Mouse (Mus musculus) neural tube, embryonic 10.5 days (tissue): ENCODE measurements around the gene Irgq.

Experiments
- DNase-seq: peaks from one replicate; pipeline ENCODE4 v3.0.0-alpha.2; 2017; ENCODE audit warnings: low spot score; ENCODE audit errors: extremely low spot score

Irgq gene

DNA sequence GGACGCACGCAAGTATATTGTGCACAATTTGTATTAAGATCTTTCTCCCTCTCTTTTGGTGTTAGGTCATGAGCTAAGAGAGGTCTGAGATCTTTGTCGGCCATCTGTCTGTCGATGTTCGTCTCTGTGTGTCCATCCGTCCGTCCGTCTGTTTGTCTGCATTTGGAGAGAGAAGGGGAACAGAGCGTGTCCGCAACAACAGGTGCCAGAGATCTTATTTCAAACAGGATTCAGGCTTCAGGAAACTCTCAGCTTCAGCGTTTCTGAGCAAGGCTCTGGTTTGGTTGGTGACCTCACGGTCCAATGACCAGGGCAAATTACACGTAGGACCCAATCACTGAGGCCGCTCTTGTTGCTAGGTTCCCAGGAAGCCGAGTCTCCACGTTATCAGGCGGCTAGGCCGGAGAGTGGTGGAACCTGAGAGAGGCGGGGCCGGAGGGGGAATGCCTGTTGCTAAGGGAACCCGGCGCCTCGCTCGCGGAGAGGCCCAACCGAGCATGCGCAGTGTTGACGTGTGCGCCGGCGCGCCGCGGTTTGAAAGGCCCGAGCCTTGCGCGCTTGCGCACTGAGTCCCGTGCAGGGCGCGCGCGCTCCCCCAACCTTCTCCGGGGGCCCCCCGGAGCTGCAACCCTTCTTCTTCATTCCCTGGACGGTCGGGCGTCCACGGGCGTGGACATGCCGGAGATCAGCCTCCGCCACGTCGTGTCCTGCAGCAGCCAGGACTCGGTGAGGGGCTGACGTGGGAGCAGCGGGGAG is 16.3 kb downstream of the Irgq start:
- DNase-seq, result peak; percentile 99

- DNase-seq, result no peak
Measured at GRCm38 (mm10) chr7:24547534-24548036, 17.1 kb downstream of the Irgq start.

GRCm38 (mm10) chr7:24551985-24552759 is 21.7 kb downstream of the Irgq start:
- DNase-seq, result no peak

DNA sequence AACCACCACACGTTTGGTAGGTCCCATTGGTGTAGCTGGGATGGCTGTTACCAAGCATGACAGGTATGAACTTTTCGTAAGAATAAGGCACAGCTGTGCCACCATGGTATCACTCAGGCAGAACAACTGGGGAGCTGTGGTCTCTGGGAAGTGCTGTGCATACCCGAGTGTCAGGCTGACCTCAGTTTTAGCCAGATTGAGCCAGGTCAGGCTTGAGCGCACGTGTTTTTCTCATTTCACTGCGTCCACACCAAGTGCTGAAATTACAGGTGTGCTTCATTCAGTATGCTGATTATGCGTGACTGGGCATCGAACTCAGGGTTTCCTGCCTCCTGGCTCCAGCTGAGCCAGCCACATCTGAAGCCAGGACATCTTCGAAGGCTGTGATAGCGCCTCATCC is 25.3 kb downstream of the Irgq start:
- DNase-seq, result no peak

DNA sequence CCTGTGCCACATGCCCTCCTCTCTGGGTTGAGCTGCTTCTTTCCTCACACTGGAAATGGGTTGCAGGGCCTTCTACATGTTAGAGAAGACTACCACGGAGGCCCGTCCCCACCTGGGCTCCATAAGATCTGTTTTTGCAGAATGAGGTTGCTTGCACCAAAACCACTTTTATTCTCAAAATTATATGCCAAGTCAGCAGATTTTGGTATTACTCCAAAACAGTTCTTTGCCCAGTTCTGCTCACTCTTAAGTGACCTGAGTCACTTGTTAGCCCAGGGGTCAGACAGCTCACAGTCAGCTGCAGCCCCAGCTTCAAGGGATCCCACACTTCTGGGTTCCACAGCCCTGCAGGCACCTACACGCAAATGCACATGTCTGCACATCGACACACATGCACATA is 31.0 kb downstream of the Irgq start:
- DNase-seq, result no peak

DNA sequence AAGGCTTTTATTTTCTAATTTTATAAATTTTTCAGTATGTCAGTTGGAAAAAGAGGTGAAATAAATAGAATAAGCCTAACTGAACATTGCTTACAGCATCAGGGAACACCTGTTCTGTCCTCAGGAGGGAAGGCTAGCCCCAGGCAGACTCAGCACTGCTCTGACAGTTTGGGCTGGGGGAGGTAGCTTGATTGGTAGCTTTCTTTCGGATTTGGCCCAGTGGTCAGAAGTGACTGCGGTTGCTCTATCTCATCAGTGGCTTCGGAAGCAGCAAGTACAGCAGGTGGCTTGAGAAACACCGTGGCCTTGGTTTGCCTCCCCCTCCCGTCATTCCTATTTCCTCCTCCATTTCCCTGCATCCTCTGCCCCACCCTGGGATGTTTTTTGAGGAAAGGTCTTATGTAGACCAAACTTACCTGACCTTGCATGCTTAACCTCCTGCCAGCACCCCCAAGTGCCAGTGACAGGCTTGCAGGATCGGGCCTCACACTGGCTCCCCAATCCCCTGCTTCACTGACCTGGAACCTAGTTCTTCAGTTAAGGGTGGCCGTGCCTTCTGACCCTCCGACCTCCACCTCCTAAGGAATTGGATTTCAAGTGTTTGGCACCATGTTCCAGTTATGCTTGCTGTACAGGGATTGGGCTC is 32.8 kb downstream of the Irgq start:
- DNase-seq, result no peak

DNA sequence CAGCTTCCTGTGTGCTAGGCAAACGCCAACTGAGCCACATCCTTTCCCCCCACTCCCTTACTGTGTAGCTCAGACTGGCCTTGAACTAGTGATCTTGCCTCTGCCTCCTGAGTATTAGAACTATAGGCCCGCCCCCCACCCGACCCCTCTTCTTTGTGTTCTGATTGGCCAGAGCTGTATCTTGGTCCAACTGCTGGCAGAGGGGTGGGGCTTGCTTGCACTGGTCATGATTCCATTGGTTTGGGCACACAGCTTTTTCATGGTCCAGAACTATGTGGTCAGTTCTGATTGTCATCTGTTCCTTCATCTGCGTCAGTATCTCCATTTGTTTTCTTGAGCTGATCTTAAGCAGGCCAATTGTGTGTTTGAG is 33.3 kb downstream of the Irgq start:
- no peak for DNase-seq

DNA sequence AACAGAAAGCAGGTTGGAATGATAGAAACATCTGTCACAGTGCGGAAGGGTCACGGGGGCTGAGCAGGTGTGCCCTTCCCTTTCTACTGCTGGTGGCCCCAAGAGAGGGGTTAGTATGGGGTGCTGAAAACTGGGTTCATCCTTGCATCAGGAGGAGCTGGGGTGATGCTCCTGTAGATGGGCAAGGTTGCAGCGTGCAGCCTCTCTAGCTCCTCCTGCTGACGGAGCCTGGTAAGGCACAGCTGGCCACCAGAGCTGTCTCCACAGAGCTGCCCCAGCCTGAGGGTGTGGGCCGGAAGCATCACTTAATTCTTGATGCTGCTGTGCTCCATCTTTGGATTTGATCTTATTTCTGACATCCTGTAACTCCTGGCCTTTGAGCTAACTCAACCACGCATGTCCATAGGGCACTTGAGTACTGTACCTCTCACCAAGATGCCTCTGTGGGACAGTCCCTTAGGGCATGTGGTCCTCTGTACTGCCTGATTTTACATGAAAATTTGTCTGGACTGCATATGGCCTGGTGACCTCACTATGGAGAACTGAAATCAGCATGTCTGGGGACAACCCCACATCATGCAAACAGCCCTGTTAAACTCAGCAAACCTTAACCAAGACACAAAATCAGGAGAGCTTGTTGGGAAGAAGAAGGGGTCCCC is 34.2 kb downstream of the Irgq start:
- DNase-seq, result peak; percentile 71

DNA sequence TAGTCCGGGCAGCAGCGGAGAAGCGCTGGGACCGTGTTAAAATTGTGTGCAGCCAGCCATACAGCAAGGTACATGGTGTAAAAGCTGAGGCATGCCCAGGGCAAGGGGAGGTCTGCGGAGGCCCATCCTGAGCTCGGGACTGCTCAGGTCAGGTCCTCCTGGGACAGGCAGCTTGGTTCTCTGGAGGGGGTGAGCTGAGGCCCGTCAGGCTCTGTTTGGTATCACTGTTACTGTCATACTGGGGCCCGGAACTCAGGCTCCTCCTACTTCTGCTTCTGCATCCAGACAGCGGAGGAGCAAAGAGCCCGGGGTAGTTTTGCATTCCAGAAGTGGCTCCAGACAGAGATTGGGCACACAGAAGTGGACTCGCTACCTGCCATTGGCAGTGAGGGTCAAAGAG is 35.1 kb downstream of the Irgq start:
- DNase-seq, result no peak

- DNase-seq, result no peak
Measured at GRCm38 (mm10) chr7:24566206-24566605, 35.7 kb downstream of the Irgq start.

GRCm38 (mm10) chr7:24568512-24568911 is 38.0 kb downstream of the Irgq start:
- no peak for DNase-seq

DNA sequence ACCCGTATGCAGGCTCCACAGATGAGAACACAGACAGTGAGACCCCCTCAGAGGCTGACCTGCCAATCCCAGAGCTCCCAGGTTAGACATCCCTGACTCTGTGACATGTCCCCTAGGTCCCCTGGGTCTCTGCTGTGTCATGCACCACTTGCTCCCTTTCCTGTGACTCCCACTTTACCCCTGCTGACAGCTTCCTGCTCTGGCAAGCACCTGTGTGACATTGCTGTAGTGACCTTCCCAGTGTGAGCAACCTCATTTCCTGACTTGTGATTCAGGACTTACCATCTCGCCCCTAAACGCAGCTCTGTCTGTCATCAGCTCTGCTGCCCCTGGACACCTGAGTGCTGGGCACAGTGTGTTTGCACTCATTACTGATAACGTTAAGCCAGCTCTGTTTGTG is 40.6 kb downstream of the Irgq start:
- no peak for DNase-seq

- DNase-seq, result no peak
Measured at GRCm38 (mm10) chr7:24572455-24572854, 42.0 kb downstream of the Irgq start.

DNA sequence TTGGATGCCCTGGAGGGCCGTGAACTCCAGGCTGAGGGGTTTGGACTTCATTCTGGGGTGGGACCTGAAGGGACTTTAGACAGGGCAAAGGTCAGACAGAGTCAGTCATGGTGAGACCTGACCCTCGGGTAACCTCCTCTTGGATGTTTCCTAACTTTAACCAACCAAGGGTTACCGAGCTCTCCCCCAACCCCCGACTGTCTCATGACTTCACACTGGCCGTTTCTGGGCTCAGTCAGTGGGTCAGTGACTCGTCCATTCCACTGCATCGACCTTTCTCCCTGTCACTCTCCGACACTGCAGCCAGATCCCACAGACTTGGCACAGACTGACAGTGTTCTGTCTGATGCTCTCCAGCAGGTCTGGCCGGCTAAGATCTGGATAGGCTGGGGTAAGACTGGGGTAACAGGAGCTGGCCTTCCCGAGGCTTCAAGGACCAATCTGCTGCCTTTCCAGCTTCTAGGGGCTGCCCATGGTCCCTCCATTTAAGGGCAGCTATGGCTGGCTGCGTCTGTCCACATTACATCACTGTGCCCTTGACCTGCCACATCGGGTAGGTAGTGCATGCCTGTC is 43.8 kb downstream of the Irgq start:
- no peak for DNase-seq

GRCm38 (mm10) chr7:24577811-24578210 is 47.3 kb downstream of the Irgq start:
- no peak for DNase-seq

DNA sequence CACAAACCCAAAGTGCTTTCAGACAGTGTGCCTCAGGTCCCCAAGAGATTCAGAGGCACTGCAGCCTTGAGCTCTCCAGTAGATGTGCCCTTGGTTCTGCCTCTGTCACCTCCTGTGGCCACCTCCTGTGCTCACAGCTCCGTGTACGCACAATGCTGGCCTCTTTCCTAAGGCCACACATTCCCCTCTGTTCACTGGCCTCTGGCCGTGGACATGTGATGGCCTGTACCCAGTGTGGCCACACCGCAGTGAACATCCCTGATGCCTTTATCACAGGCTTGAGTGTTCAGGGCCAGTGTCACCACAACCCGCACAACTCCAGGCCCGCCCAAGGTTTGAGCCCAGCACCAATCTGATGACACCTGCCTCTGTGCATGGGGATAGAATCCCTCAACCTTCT is 54.4 kb downstream of the Irgq start:
- DNase-seq, result no peak

DNA sequence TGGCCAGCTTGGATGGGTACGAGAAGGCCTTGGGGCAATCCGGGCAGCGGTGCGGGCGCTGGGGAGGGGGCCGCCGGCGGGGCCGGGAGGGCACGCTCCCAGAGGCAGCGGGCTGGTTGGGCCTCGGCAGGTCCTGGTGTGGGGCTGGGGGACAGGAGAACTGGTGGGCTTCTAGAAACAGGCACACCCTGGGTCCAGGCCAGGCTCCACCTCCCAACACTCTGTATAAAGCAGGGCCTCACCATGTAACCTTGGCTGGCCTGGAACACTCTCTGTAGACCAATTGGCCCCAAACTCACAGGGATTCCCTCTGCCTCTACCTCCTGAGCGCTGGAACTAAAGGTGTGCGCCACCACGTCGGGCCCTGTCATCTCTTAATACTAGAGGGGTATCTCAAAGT is 55.5 kb downstream of the Irgq start:
- DNase-seq, result no peak

DNA sequence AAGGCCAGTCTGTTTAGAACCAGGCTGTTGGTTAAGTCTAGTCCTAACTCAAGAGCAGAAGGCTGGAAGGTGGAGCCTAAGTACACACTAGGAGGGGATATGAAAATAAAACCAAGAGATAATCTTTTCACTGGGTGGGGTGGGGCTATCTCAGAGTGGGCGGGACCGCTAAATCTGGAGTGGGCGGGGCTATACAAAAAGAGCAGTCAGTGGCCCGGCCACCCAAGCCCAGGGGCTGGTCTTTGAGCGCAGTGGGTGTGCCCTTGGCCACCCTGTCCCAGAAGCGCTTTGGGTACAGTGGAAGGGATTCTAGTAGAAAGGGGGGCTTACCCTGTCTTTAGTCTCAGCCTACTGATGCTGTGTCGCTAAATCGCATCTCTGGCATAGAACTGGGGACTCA is 56.3 kb downstream of the Irgq start:
- no peak for DNase-seq

DNA sequence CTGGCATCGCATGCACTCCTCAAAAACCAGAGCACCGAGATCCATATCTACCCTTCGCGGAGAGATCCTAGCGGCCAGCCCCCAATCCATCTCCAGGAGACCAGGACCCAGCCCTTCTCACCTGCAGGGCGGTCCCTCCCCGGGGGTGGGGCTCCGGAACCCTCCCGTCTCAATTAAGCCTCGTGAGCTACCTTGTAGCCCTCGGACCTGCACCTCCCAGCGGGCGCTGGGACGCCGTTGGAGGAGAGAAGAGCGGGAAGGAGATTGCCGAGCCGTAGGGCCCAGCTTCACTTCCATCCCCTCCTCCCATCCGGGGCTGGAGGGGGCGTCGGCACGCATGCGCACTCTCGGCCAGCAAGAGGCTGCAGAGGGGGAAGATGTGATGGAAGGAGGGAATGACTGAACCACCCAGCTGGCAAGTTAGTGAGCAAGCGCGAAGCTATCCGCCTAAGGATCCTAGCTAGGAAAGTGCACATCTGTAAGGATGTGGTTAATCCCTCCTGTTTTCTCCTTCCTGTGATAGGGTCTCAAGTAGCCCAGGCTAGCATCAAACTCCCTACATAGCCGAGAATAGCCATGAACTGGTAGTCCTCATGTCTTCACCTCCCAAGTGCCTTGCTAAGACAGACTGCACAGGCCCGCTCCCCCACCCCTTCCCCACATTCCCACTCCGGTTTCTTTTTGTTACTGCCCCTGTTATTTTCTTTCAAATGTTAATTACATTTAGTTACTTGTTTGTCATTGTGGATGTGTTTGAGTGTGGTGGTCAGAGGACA is 57.0 kb downstream of the Irgq start, which contains the start of the genes Ethe1 and Zfp575:
Gene Ethe1, plus strand, starts transcription at position 214 of the 776 bp plus-strand sequence.
Gene Zfp575, minus strand, starts transcription at position 312 of the 776 bp plus-strand sequence.
- DNase-seq, result peak; percentile 75
